Mouse (Mus musculus) forebrain, embryonic 15.5 days (tissue): ENCODE data around the gene Eif5a. TPM values are rescaled to one million over a fixed set of nuclear protein-coding genes. Genes with fewer than 3 reads are reported as not detected.

Source experiments
- ATAC-seq: fragments of 200-750 bp; cut with Nextera tagmentation; replicated peaks from 2 replicates; pipeline ENCODE4 v1.8.0; 2017; ENCODE audit warnings: mild to moderate bottlenecking, moderate TSS enrichment, moderate library complexity
- H3K27ac ChIP-seq: fragments of 300-500 bp; sonication (generic); replicated peaks from 2 replicates; pipeline ENCODE4 v1.5.1; 2015; ENCODE audit warnings: mild to moderate bottlenecking, inconsistent platforms
- H3K27me3 ChIP-seq: fragments of 300-500 bp; sonication (generic); 2 replicates; pipeline ENCODE4 v1.6.1; 2015; ENCODE audit warnings: inconsistent platforms
- H3K36me3 ChIP-seq: fragments of 300-500 bp; sonication (generic); 2 replicates; pipeline ENCODE4 v1.6.1; 2015; ENCODE audit warnings: mild to moderate bottlenecking, inconsistent platforms
- H3K4me1 ChIP-seq: fragments of 300-500 bp; sonication (generic); 2 replicates; pipeline ENCODE4 v1.6.1; 2015; ENCODE audit warnings: inconsistent platforms
- H3K4me2 ChIP-seq: fragments of 300-500 bp; sonication (generic); replicated peaks from 2 replicates; pipeline ENCODE4 v1.6.1; 2015; ENCODE audit warnings: mild to moderate bottlenecking, inconsistent platforms
- H3K4me3 ChIP-seq: fragments of 300-500 bp; sonication (generic); 2 replicates; pipeline ENCODE4 v1.5.1; 2015; ENCODE audit warnings: mild to moderate bottlenecking, inconsistent platforms
- H3K9ac ChIP-seq: fragments of 300-500 bp; sonication (generic); replicated peaks from 2 replicates; pipeline ENCODE4 v1.6.1; 2015; ENCODE audit warnings: mild to moderate bottlenecking, inconsistent platforms
- H3K9me3 ChIP-seq: fragments of 300-500 bp; sonication (generic); 2 replicates; pipeline ENCODE4 v1.6.1; 2016; ENCODE audit warnings: inconsistent platforms
- WGBS: fragments of 180-500 bp; shearing (Covaris S2); methylation state at CpG from one replicate; pipeline ENCODE4 v1.1.7; 2015; ENCODE audit warnings: mixed read lengths; 5-methylcytosine and 5-hydroxymethylcytosine counted together
- polyA plus RNA-seq: library from polyadenylated mRNA; unstranded; fragments of >200 nt; fragmentation: Nextera tagmentation; extraction: Ambion mirVana; gene quantifications from 2 replicates; pipeline ENCODE4 v1.2.1, GENCODE M21; 2015

The Eif5a gene
- 1,167 and 1,257 TPM in 2 replicates for polyA plus RNA-seq

DNA sequence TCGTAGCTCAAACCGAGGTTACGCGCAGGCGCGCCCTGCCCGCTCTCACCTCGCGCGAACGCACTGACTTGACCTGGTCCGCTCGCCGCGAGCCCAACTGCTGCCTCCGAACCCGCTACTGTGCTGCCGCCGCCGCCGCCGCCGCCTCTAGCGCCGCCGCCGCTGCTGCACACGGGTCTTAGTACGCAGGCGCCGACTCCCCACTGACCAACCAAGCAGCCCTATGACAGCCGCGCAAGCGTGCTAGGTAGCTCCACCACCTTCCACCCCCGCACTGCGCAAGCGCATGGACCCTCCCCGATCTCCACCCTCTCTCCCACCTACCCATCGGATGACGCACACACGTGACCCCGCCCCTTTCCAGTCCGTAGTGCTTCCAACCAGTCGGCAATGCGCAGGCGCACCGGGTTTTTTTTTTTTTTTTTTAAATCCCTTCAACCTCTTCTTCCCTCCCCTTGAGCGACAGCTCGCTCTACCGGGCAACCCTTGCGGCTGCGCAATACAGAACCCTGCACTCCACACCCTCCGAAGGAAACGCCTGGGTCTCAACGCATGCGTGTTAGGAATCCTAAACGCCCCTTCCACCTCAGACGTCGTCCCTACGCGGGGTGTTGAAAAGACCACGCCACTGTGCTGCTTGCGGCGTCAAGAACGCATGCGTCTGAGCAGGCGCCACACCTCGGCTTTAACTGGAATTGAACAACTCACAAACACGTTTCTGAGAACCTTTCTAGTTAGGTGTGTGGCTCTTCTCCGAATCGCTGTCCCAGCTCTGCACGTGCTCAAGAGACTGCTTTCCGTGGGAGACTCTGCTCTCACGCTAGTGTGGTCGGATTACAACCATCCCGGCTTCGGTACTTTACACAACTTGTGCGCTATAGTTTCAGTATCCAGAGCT lies at the start of gene Eif5a:
Gene Eif5a, minus strand, starts transcription at position 845 of the 898 bp plus-strand sequence.
- H3K4me3 ChIP-seq, result peak within 1 kb of the TSS; percentile 68
- no peaks in the 10 kb centered on the region for H3K27me3 ChIP-seq
- H3K27ac ChIP-seq, result peak within 1 kb of the TSS; percentile 95
- peak within 1 kb of the TSS; percentile 74 for H3K4me2 ChIP-seq
- H3K4me1 ChIP-seq, result peaks cover 29% of the 10 kb centered on the region
- peak within 1 kb of the TSS; percentile 68 for H3K9ac ChIP-seq
- H3K9me3 ChIP-seq, result no peaks in the 10 kb centered on the region
- peak; percentile 97 for ATAC-seq
- under 1% methylated on average over 78 of the region's 78 CpGs for WGBS
- peaks cover 28% of the 10 kb centered on the region for H3K36me3 ChIP-seq

GRCm38 (mm10) chr11:69970775-69971174 lies 49.0 kb upstream of the Eif5a start:
- Histone ChIP-seq H3K36me3 (peaks cover 63% of the 10 kb centered on the region), H3K4me1 (peaks cover 9% of the 10 kb centered on the region), H3K27ac (no peak overlapping the region), H3K9me3 (no peaks in the 10 kb centered on the region), H3K27me3 (peaks cover 21% of the 10 kb centered on the region), H3K4me3 (no peak overlapping the region), H3K9ac (no peak overlapping the region), H3K4me2 (no peak overlapping the region)
- WGBS, result 86% methylated on average over 3 of the region's 3 CpGs
- ATAC-seq, result no peak

DNA sequence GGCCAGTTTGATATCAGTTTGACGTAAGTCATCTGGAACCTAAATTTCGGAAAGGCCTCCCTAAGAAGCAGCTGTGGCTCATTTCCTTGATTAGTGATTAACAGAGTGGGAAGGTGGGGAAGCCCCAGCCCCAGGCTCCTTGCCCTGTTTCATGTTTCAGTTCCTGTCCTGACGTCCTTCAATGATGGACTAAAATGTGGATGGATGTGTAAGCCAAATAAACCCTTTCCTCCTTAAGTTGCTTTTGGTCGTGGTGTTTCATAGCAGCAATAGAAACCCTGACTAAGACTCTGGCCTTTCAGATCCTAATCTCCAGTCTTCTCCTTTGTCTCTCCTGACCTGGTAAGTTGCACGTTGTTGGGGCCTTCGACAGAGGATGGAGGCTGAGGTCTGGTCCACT lies 48.5 kb upstream of the Eif5a start:
- no peak overlapping the region for H3K4me2 ChIP-seq
- no peak overlapping the region for H3K4me3 ChIP-seq
- H3K9me3 ChIP-seq, result no peaks in the 10 kb centered on the region
- peaks cover 14% of the 10 kb centered on the region for H3K4me1 ChIP-seq
- no peak for ATAC-seq
- no peak overlapping the region for H3K9ac ChIP-seq
- H3K36me3 ChIP-seq, result peaks cover 60% of the 10 kb centered on the region
- peaks cover 25% of the 10 kb centered on the region for H3K27me3 ChIP-seq
- 91% methylated on average over 6 of the region's 6 CpGs for WGBS
- H3K27ac ChIP-seq, result no peak overlapping the region

GRCm38 (mm10) chr11:69968793-69969192 lies 47.0 kb upstream of the Eif5a start:
- WGBS, result 93% methylated on average over 4 of the region's 4 CpGs
- Histone ChIP-seq H3K36me3 (peaks cover 46% of the 10 kb centered on the region), H3K4me2 (no peak overlapping the region)

GRCm38 (mm10) chr11:69966860-69967517 lies 45.2 kb upstream of the Eif5a start:
- Histone ChIP-seq H3K4me3 (peak overlapping the region; percentile 26), H3K9me3 (no peaks in the 10 kb centered on the region), H3K4me1 (peaks cover 14% of the 10 kb centered on the region), H3K27ac (no peak overlapping the region), H3K9ac (peak overlapping the region; percentile 5; the same call in 1 of the 2 replicates), H3K4me2 (peak overlapping the region; percentile 36), H3K27me3 (peaks cover 57% of the 10 kb centered on the region), H3K36me3 (peaks cover 34% of the 10 kb centered on the region)
- ATAC-seq, result no peak
- WGBS, result 37% methylated on average over 17 of the region's 17 CpGs

More at GRCm38 (mm10) chr11:69968793-69969192, 47.0 kb upstream of the Eif5a start:
- H3K27me3 ChIP-seq, result peaks cover 39% of the 10 kb centered on the region
- H3K9ac ChIP-seq, result no peak overlapping the region
- ATAC-seq, result no peak
- no peak overlapping the region for H3K27ac ChIP-seq
- H3K9me3 ChIP-seq, result no peaks in the 10 kb centered on the region
- peaks cover 14% of the 10 kb centered on the region for H3K4me1 ChIP-seq
- no peak overlapping the region for H3K4me3 ChIP-seq

DNA sequence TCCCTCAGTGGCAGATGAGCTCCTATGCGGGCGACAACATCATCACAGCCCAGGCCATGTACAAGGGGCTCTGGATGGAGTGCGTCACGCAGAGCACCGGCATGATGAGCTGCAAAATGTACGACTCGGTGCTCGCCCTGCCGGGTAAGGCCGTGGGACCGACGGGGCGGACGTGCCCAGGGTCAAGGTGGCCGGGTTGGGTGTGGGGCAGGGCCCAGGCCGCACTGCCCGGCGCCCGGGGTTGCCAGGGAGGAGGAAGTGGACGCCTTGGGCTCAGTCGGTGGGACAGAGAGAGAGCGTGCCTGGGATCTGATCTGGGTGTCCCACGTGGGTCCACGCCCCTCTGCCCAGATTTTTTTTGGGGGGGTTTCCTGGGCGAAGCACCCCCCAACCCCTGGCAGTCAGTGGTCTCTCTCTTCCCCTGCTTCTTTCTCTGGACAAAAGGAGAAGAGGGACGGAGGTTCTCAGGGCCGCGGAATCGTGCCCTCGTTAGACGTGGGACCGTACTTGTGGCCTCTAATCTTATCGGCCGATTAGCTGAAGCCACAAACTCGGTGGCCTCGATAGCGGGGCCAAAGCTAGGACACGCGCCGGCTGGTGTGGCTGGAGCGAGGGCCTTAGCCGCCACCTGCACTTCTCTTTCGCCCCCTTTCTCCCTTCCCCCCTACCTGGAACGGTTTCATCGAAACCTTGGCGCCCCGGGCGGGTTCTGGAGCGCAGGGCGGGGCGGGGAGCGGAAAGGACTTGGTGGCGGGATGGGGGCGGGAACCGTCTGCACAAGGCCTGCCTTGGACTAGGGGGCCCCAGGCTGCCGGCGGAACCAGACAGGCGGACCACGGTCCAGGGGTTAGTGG lies 44.5 kb upstream of the Eif5a start:
- H3K27ac ChIP-seq, result no peak overlapping the region
- H3K4me3 ChIP-seq, result peak overlapping the region; percentile 26
- peaks cover 57% of the 10 kb centered on the region for H3K27me3 ChIP-seq
- no peak for ATAC-seq
- peaks cover 28% of the 10 kb centered on the region for H3K36me3 ChIP-seq
- peak overlapping the region; percentile 5; the same call in 1 of the 2 replicates for H3K9ac ChIP-seq
- H3K4me2 ChIP-seq, result peak overlapping the region; percentile 36
- under 1% methylated on average over 59 of the region's 59 CpGs for WGBS
- peaks cover 14% of the 10 kb centered on the region for H3K4me1 ChIP-seq
- H3K9me3 ChIP-seq, result no peaks in the 10 kb centered on the region

DNA sequence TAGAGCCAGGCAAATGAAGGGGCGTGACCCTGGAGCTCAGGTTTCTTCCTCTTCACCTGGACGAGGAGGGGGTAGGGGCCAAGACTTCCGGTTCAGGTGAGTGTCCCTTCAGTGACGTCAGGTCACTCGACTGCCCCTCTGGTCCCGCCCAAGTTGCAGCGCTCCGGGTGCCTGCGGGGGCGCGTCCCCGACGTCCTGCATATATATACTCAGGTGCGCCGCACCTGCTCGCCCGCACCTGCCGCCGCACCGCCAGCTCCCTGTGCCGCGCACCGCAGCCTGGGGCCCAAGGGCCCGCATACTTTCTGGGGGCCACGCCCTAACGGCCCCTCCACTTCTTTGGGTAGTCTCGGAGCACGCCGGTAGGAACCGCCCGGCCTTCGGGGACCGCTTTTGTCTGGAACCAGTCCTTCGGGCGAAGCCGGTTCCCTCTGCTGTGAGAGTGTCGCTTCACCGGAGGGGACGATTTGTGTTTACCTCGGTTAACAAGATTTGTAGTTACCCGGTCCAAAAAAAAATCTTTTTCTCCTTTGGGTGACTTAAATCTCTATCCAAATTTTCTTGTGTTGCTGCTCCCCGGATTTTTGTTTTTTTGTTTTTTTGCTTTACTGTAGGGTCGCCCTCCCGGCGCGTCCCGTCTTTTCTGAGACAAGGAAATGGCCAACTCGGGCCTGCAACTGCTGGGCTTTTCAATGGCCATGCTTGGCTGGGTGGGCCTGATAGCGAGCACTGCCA lies 43.7 kb upstream of the Eif5a start:
- Histone ChIP-seq H3K27ac (no peak overlapping the region), H3K9ac (no peak overlapping the region; the same call in 1 of the 2 replicates), H3K9me3 (no peaks in the 10 kb centered on the region), H3K4me3 (0 out of 2 replicates have a peak overlapping the region, but pooled peaks have one; percentile 26), H3K36me3 (peaks cover 25% of the 10 kb centered on the region), H3K27me3 (peaks cover 57% of the 10 kb centered on the region), H3K4me1 (peaks cover 14% of the 10 kb centered on the region), H3K4me2 (no peak overlapping the region)
- 1% methylated on average over 49 of the region's 49 CpGs for WGBS
- no peak for ATAC-seq

GRCm38 (mm10) chr11:69964650-69965270 lies 43.0 kb upstream of the Eif5a start, which contains the start of gene Cldn7:
Gene Cldn7, plus strand, starts transcription at chr11:69964779.
- Histone ChIP-seq H3K36me3 (peaks cover 18% of the 10 kb centered on the region), H3K9ac (no peak within 1 kb of the TSS; the same call in 1 of the 2 replicates), H3K27ac (no peak within 1 kb of the TSS), H3K27me3 (peaks cover 57% of the 10 kb centered on the region), H3K4me1 (peaks cover 14% of the 10 kb centered on the region), H3K4me3 (0 out of 2 replicates have a peak within 1 kb of the TSS, but pooled peaks have one; percentile 13), H3K9me3 (no peaks in the 10 kb centered on the region), H3K4me2 (no peak within 1 kb of the TSS)
- ATAC-seq, result no peak
- 10% methylated on average over 24 of the region's 24 CpGs for WGBS

GRCm38 (mm10) chr11:69961841-69962240 lies 40.1 kb upstream of the Eif5a start:
- Histone ChIP-seq H3K4me1 (peaks cover 14% of the 10 kb centered on the region), H3K4me2 (no peak overlapping the region), H3K9ac (no peak overlapping the region), H3K27ac (no peak overlapping the region), H3K27me3 (peaks cover 47% of the 10 kb centered on the region), H3K36me3 (no peaks in the 10 kb centered on the region), H3K4me3 (no peak overlapping the region), H3K9me3 (no peaks in the 10 kb centered on the region)
- ATAC-seq, result no peak
- WGBS, result 52% methylated on average over 5 of the region's 5 CpGs

GRCm38 (mm10) chr11:69960616-69961015 lies 38.9 kb upstream of the Eif5a start:
- no peak overlapping the region for H3K4me3 ChIP-seq
- peaks cover 4% of the 10 kb centered on the region; the same call in 1 of the 2 replicates for H3K4me1 ChIP-seq
- ATAC-seq, result no peak
- H3K27me3 ChIP-seq, result peaks cover 35% of the 10 kb centered on the region
- H3K36me3 ChIP-seq, result no peaks in the 10 kb centered on the region
- H3K4me2 ChIP-seq, result no peak overlapping the region
- H3K27ac ChIP-seq, result no peak overlapping the region
- H3K9me3 ChIP-seq, result no peaks in the 10 kb centered on the region
- no peak overlapping the region for H3K9ac ChIP-seq
- 30% methylated on average over 5 of the region's 5 CpGs for WGBS
